In genomic region chr1:136118875-136119274, GRCm38 (mm10) we compare ENCODE assay signal across 9 mouse cellular contexts. TPM values are rescaled to one million over a fixed set of nuclear protein-coding genes. Genes with fewer than 3 reads are reported as not detected.
DNase-seq lines count a peak whose midpoint lies in the region.
"Had no signal": no experiment of that assay in that cellular context is flagged by ENCODE, and none has a peak within 500 bp of the region (broad histone marks: within the 10 kb centered on the region; RNA-seq: fewer than 3 reads in every experiment).

No protein-coding gene starts in this region.

- intact Hi-C loops in left cerebral cortex, postnatal 36 days (cut with DNase I) = loop anchor here (5.0 kb wide), 2 partner anchors 48 to 67 kb away; partner anchors contain the start of genes Ascl5 and Cacna1s

- DNase-seq in cerebellum, postnatal 10 days = peak; percentile 86 to 91
- no peak for DNase-seq in cerebellum, adult 11 months
- DNase-seq in T-cell, adult 2 months (ENCODE audit: low spot score) = peak; percentile 63
- peak; percentile 74 to 85 for DNase-seq in frontal cortex, postnatal 14 days (ENCODE audit: low spot score in 2 of 2)
- DNase-seq in left cerebral cortex, postnatal 36 days (ENCODE audit: low spot score in 2 of 2) = peak; percentile 79 to 81
- peak; percentile 86 for DNase-seq in right cerebral cortex, postnatal 14 days
- DNase-seq in c-Kit-positive CD71-positive TER-119-positive erythroid progenitor cells, embryonic 14.5 days (ENCODE audit: low spot score) = no peak
- DNase-seq in adrenal gland, postnatal 4 days (ENCODE audit: low spot score in 2 of 2) = no peak
- DNase-seq: liver, embryonic 13.5 days had no signal

RNA-seq across cellular contexts. Expression of gene Kif21b, which starts 12.3 kb away (rescaled TPM):
- 10 to 100 TPM; 52.0 to 68.8 TPM for total RNA-seq in left cerebral cortex, postnatal 36 days (2021)
- total RNA-seq in adrenal gland, postnatal 4 days (2021) = 1 to 10 TPM; 4.1 to 5.8 TPM

Comparison
In these comparisons a context has a peak if more than half of its experiments do, and no peak if none do; other contexts are left out.
1. DNase-seq: peak in cerebellum, postnatal 10 days (2 of 2), T-cell, adult 2 months (single experiment), frontal cortex, postnatal 14 days (2 of 2), left cerebral cortex, postnatal 36 days (2 of 2) and right cerebral cortex, postnatal 14 days (single experiment); none in cerebellum, adult 11 months (single experiment), c-Kit-positive CD71-positive TER-119-positive erythroid progenitor cells, embryonic 14.5 days (single experiment) and adrenal gland, postnatal 4 days (0 of 2).
2. RNA of gene Kif21b, which starts 12.3 kb away (total RNA-seq): 52.0 to 68.8 TPM in left cerebral cortex, postnatal 36 days; 4.1 to 5.8 TPM in adrenal gland, postnatal 4 days; every median in the first group is over 4 times any median in the second.